Mouse (Mus musculus) limb, embryonic 13.5 days (tissue): Measurements from ENCODE around the gene Tbc1d8. TPM values are rescaled to one million over a fixed set of nuclear protein-coding genes. Genes with fewer than 3 reads are reported as not detected.

ENCODE experiments used
- ATAC-seq: fragments of 200-750 bp; cut with Nextera tagmentation; 2 replicates; pipeline ENCODE4 v1.8.0; 2017; ENCODE audit warnings: low read depth, moderate number of reproducible peaks, moderate TSS enrichment; ENCODE audit not compliant: low FRiP score
- H3K27ac ChIP-seq: fragments of 300-500 bp; sonication (generic); 2 replicates; pipeline ENCODE4 v1.5.1; 2015; ENCODE audit warnings: inconsistent platforms, mild to moderate bottlenecking, moderate library complexity
- H3K27me3 ChIP-seq: fragments of 300-500 bp; sonication (generic); 2 replicates; pipeline ENCODE4 v1.6.1; 2015; ENCODE audit warnings: mild to moderate bottlenecking, inconsistent platforms
- H3K36me3 ChIP-seq: fragments of 300-500 bp; sonication (generic); 2 replicates; pipeline ENCODE4 v1.6.1; 2015; ENCODE audit warnings: inconsistent platforms, mild to moderate bottlenecking, moderate library complexity
- H3K4me1 ChIP-seq: fragments of 300-500 bp; sonication (generic); 2 replicates; pipeline ENCODE4 v1.6.1; 2015; ENCODE audit warnings: inconsistent platforms
- H3K4me2 ChIP-seq: fragments of 300-500 bp; sonication (generic); replicated peaks from 2 replicates; pipeline ENCODE4 v1.6.1; 2015; ENCODE audit warnings: inconsistent platforms, mild to moderate bottlenecking, moderate library complexity
- H3K4me3 ChIP-seq: fragments of 300-500 bp; sonication (generic); 2 replicates; pipeline ENCODE4 v1.5.1; 2015; ENCODE audit warnings: moderate library complexity, mild to moderate bottlenecking, inconsistent platforms
- H3K9ac ChIP-seq: fragments of 300-500 bp; sonication (generic); 2 replicates; pipeline ENCODE4 v1.6.1; 2015; ENCODE audit warnings: mild to moderate bottlenecking, inconsistent platforms
- H3K9me3 ChIP-seq: fragments of 300-500 bp; sonication (generic); 2 replicates; pipeline ENCODE4 v1.6.1; 2016; ENCODE audit warnings: inconsistent platforms
- WGBS: fragments of 180-500 bp; shearing (Covaris S2); methylation state at CpG from one replicate; pipeline ENCODE4 v1.1.7; 2015; 5-methylcytosine and 5-hydroxymethylcytosine counted together
- polyA plus RNA-seq: library from polyadenylated mRNA; unstranded; fragments of >200 nt; fragmentation: Nextera tagmentation; extraction: Ambion mirVana; gene quantifications from 2 replicates; pipeline ENCODE4 v1.2.1, GENCODE M21; 2015

Tbc1d8 gene
- polyA plus RNA-seq, 1 experiment from 2014 or later: 10.4 TPM

- H3K4me2 ChIP-seq: no peak overlapping the region
- no peak for ATAC-seq
- H3K27me3 ChIP-seq: no peaks in the 10 kb centered on the region
- WGBS: 86% methylated on average over 4 of the region's 4 CpGs
- H3K36me3 ChIP-seq: no peaks in the 10 kb centered on the region
- no peak overlapping the region for H3K27ac ChIP-seq
- H3K9ac ChIP-seq: no peak overlapping the region
- no peak overlapping the region for H3K4me3 ChIP-seq
- H3K4me1 ChIP-seq: no peaks in the 10 kb centered on the region
- H3K9me3 ChIP-seq: no peaks in the 10 kb centered on the region
Measured at GRCm38 (mm10) chr1:39387497-39387896, 91.1 kb downstream of the Tbc1d8 start.

- H3K9ac ChIP-seq: no peak overlapping the region
- no peaks in the 10 kb centered on the region for H3K36me3 ChIP-seq
- no peaks in the 10 kb centered on the region for H3K27me3 ChIP-seq
- no peaks in the 10 kb centered on the region for H3K4me1 ChIP-seq
- no peak overlapping the region for H3K4me3 ChIP-seq
- ATAC-seq: no peak
- no peak overlapping the region for H3K4me2 ChIP-seq
- H3K27ac ChIP-seq: no peak overlapping the region
- WGBS: 72% methylated on average over 3 of the region's 3 CpGs
- H3K9me3 ChIP-seq: no peaks in the 10 kb centered on the region
Measured at GRCm38 (mm10) chr1:39386456-39386855, 92.1 kb downstream of the Tbc1d8 start.

- Histone ChIP-seq H3K4me2 (no peak overlapping the region), H3K4me3 (no peak overlapping the region), H3K27ac (no peak overlapping the region), H3K9ac (no peak overlapping the region), H3K4me1 (no peaks in the 10 kb centered on the region), H3K27me3 (no peaks in the 10 kb centered on the region), H3K9me3 (no peaks in the 10 kb centered on the region), H3K36me3 (0 out of 2 replicates have a peak, but pooled peaks cover 4% of the 10 kb centered on the region)
- 79% methylated on average over 9 of the region's 9 CpGs for WGBS
- no peak for ATAC-seq
Measured at GRCm38 (mm10) chr1:39384914-39385313, 93.6 kb downstream of the Tbc1d8 start.

GRCm38 (mm10) chr1:39381017-39381416 lies 97.5 kb downstream of the Tbc1d8 start:
- WGBS: 84% methylated on average over 9 of the region's 9 CpGs
- Histone ChIP-seq H3K27ac (no peak overlapping the region), H3K4me2 (no peak overlapping the region), H3K9me3 (no peaks in the 10 kb centered on the region), H3K9ac (no peak overlapping the region), H3K36me3 (peaks cover 15% of the 10 kb centered on the region), H3K4me1 (no peaks in the 10 kb centered on the region), H3K27me3 (no peaks in the 10 kb centered on the region), H3K4me3 (no peak overlapping the region)
- no peak; the same call in 1 of the 2 replicates for ATAC-seq

GRCm38 (mm10) chr1:39379021-39379420 lies 99.5 kb downstream of the Tbc1d8 start:
- Histone ChIP-seq H3K27me3 (no peaks in the 10 kb centered on the region), H3K36me3 (peaks cover 22% of the 10 kb centered on the region), H3K9ac (no peak overlapping the region), H3K4me2 (no peak overlapping the region), H3K27ac (no peak overlapping the region), H3K4me1 (no peaks in the 10 kb centered on the region), H3K9me3 (no peaks in the 10 kb centered on the region), H3K4me3 (no peak overlapping the region)
- WGBS: 73% methylated on average over 5 of the region's 5 CpGs
- ATAC-seq: no peak

GRCm38 (mm10) chr1:39378540-39378939 lies 100.0 kb downstream of the Tbc1d8 start:
- Histone ChIP-seq H3K4me3 (no peak overlapping the region), H3K27me3 (no peaks in the 10 kb centered on the region), H3K9me3 (no peaks in the 10 kb centered on the region), H3K4me2 (no peak overlapping the region), H3K27ac (no peak overlapping the region), H3K36me3 (peaks cover 26% of the 10 kb centered on the region), H3K4me1 (no peaks in the 10 kb centered on the region), H3K9ac (no peak overlapping the region)
- ATAC-seq: no peak
- WGBS: 69% methylated on average over 1 of the region's 1 CpGs

GRCm38 (mm10) chr1:39376726-39377240 lies 101.8 kb downstream of the Tbc1d8 start:
- no peak for ATAC-seq
- H3K9ac ChIP-seq: no peak overlapping the region
- H3K4me1 ChIP-seq: no peaks in the 10 kb centered on the region
- no peak overlapping the region for H3K27ac ChIP-seq
- 89% methylated on average over 9 of the region's 9 CpGs for WGBS
- no peak overlapping the region for H3K4me3 ChIP-seq
- no peak overlapping the region for H3K4me2 ChIP-seq
- H3K27me3 ChIP-seq: no peaks in the 10 kb centered on the region
- no peaks in the 10 kb centered on the region for H3K9me3 ChIP-seq
- peaks cover 42% of the 10 kb centered on the region for H3K36me3 ChIP-seq

- H3K4me1 ChIP-seq: no peaks in the 10 kb centered on the region
- no peak for ATAC-seq
- H3K4me2 ChIP-seq: no peak overlapping the region
- H3K9me3 ChIP-seq: no peaks in the 10 kb centered on the region
- 88% methylated on average over 7 of the region's 7 CpGs for WGBS
- no peak overlapping the region for H3K9ac ChIP-seq
- no peaks in the 10 kb centered on the region for H3K27me3 ChIP-seq
- no peak overlapping the region for H3K27ac ChIP-seq
- no peak overlapping the region for H3K4me3 ChIP-seq
- peaks cover 46% of the 10 kb centered on the region for H3K36me3 ChIP-seq
Measured at GRCm38 (mm10) chr1:39376121-39376520, 102.4 kb downstream of the Tbc1d8 start.

- Histone ChIP-seq H3K9ac (no peak overlapping the region; the same call in 1 of the 2 replicates), H3K4me3 (no peak overlapping the region), H3K36me3 (peaks cover 62% of the 10 kb centered on the region), H3K4me1 (peaks cover 8% of the 10 kb centered on the region), H3K9me3 (no peaks in the 10 kb centered on the region), H3K4me2 (no peak overlapping the region), H3K27me3 (no peaks in the 10 kb centered on the region), H3K27ac (no peak overlapping the region)
- 0 out of 2 replicates have a peak, but pooled peaks have one; percentile 25 for ATAC-seq
- 86% methylated on average over 5 of the region's 5 CpGs for WGBS
Measured at GRCm38 (mm10) chr1:39374231-39374809, 104.2 kb downstream of the Tbc1d8 start.

GRCm38 (mm10) chr1:39373378-39373777 lies 105.2 kb downstream of the Tbc1d8 start:
- no peak overlapping the region for H3K27ac ChIP-seq
- H3K27me3 ChIP-seq: no peaks in the 10 kb centered on the region
- no peak overlapping the region for H3K4me3 ChIP-seq
- H3K9ac ChIP-seq: no peak overlapping the region
- no peaks in the 10 kb centered on the region for H3K9me3 ChIP-seq
- H3K4me2 ChIP-seq: no peak overlapping the region
- WGBS: 67% methylated on average over 4 of the region's 4 CpGs
- ATAC-seq: no peak
- peaks cover 15% of the 10 kb centered on the region for H3K4me1 ChIP-seq
- peaks cover 62% of the 10 kb centered on the region for H3K36me3 ChIP-seq

GRCm38 (mm10) chr1:39372220-39372843 lies 106.2 kb downstream of the Tbc1d8 start:
- Histone ChIP-seq H3K36me3 (peaks cover 62% of the 10 kb centered on the region), H3K27me3 (no peaks in the 10 kb centered on the region), H3K4me2 (no peak overlapping the region), H3K9ac (no peak overlapping the region), H3K9me3 (no peaks in the 10 kb centered on the region), H3K4me3 (no peak overlapping the region), H3K4me1 (peaks cover 15% of the 10 kb centered on the region), H3K27ac (no peak overlapping the region)
- WGBS: 85% methylated on average over 8 of the region's 8 CpGs
- ATAC-seq: no peak

- peaks cover 21% of the 10 kb centered on the region for H3K4me1 ChIP-seq
- no peaks in the 10 kb centered on the region for H3K9me3 ChIP-seq
- H3K27ac ChIP-seq: no peak overlapping the region
- H3K4me2 ChIP-seq: no peak overlapping the region
- H3K36me3 ChIP-seq: peaks cover 50% of the 10 kb centered on the region
- ATAC-seq: no peak
- H3K4me3 ChIP-seq: no peak overlapping the region
- WGBS: 91% methylated on average over 6 of the region's 6 CpGs
- no peaks in the 10 kb centered on the region for H3K27me3 ChIP-seq
- H3K9ac ChIP-seq: no peak overlapping the region
Measured at GRCm38 (mm10) chr1:39370431-39370830, 108.1 kb downstream of the Tbc1d8 start.
